Mouse (Mus musculus): Measurements from ENCODE around the gene Tsc1.

The Tsc1 gene

GRCm38 (mm10) chr2:28650526-28650925, 9.5 kb downstream of the Tsc1 start:
- peak; percentile 73 to 78 for DNase-seq

- DNase-seq = no peak
These were observed 12.3 kb downstream of the Tsc1 start for GRCm38 (mm10) chr2:28653351-28653750.

GRCm38 (mm10) chr2:28654295-28654694, 13.3 kb downstream of the Tsc1 start:
- DNase-seq = peak in 1 of 2 experiments; percentile 24

GRCm38 (mm10) chr2:28656216-28656615, 15.2 kb downstream of the Tsc1 start:
- no peak for DNase-seq

GRCm38 (mm10) chr2:28662891-28663290, 21.9 kb downstream of the Tsc1 start:
- no peak for DNase-seq

- no peak for DNase-seq
These were observed 24.8 kb downstream of the Tsc1 start for GRCm38 (mm10) chr2:28665818-28666217.

- DNase-seq = no peak
These were observed 30.4 kb downstream of the Tsc1 start for GRCm38 (mm10) chr2:28671438-28671837.

GRCm38 (mm10) chr2:28676005-28676404, 35.0 kb downstream of the Tsc1 start:
- no peak for DNase-seq

- peak; percentile 71 to 78 for DNase-seq
These were observed 39.7 kb downstream of the Tsc1 start for GRCm38 (mm10) chr2:28680710-28681109.

GRCm38 (mm10) chr2:28681718-28682117, 40.7 kb downstream of the Tsc1 start:
- DNase-seq = peak; percentile 25 to 31

- DNase-seq = no peak
These were observed 44.9 kb downstream of the Tsc1 start for GRCm38 (mm10) chr2:28685895-28686294.

GRCm38 (mm10) chr2:28688431-28688830, 47.4 kb downstream of the Tsc1 start:
- DNase-seq = peak; percentile 75 to 77

GRCm38 (mm10) chr2:28692692-28693091, 51.7 kb downstream of the Tsc1 start:
- no peak for DNase-seq

- DNase-seq = no peak
These were observed 57.5 kb downstream of the Tsc1 start for GRCm38 (mm10) chr2:28698566-28698965.

- peak; percentile 92 to 93 for DNase-seq
These were observed 58.6 kb downstream of the Tsc1 start, which contains the start of the genes Spaca9 and Ak8 for GRCm38 (mm10) chr2:28699361-28700335. Gene Spaca9 (minus strand): TSS chr2:28699727. Gene Ak8 (plus strand): TSS chr2:28700164.

- no peak for DNase-seq
These were observed 60.7 kb downstream of the Tsc1 start for GRCm38 (mm10) chr2:28701646-28702262.

- no peak for DNase-seq
These were observed 65.1 kb downstream of the Tsc1 start for GRCm38 (mm10) chr2:28706106-28706636.

- no peak for DNase-seq
These were observed 65.8 kb downstream of the Tsc1 start for GRCm38 (mm10) chr2:28706787-28707186.

GRCm38 (mm10) chr2:28713036-28713435, 72.0 kb downstream of the Tsc1 start:
- peak; percentile 71 to 80 for DNase-seq

- no peak for DNase-seq
These were observed 81.4 kb downstream of the Tsc1 start for GRCm38 (mm10) chr2:28722419-28722818.

GRCm38 (mm10) chr2:28723912-28724311, 82.9 kb downstream of the Tsc1 start:
- no peak for DNase-seq

- no peak for DNase-seq
These were observed 86.9 kb downstream of the Tsc1 start for GRCm38 (mm10) chr2:28727786-28728404.

GRCm38 (mm10) chr2:28730676-28731075, 89.6 kb downstream of the Tsc1 start:
- DNase-seq = no peak
